Mouse (Mus musculus): ENCODE measurements around the gene Esr1. TPM values are rescaled to one million over a fixed set of nuclear protein-coding genes. Genes with fewer than 3 reads are reported as not detected.

Esr1 gene
- polyA plus RNA-seq, 2 experiments: 0.79 to 1.1 TPM

DNA sequence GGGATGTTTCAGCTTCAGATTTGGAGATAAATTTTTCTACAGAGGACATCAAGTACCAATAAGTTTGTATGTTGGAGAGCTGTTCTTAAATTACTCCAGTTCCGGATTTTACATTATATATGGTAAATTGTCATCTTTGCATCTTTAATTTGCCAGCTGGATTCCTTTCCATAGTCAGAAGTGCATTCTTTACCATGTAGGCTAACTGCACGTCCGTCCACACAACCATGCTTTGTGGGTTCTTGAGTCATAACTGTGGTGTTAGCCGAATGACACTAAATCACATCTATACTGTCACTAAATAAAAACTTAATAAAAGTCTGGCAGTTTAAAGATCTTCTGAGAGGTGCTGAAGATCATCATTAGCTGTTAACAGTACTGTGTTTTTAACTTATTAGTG lies 286.4 kb downstream of the Esr1 start:
- DNase-seq (ENCODE audit: low spot score) (no peak), ATAC-seq (ENCODE audit: low FRiP score, low read depth) (no peak)
- Histone ChIP-seq H3K4me2 (replicated peaks; ENCODE audit: low read depth, low read length, severe bottlenecking) (no peak overlapping the region), H3K4me3 (replicated peaks; ENCODE audit: low read length) (no peak overlapping the region), H3K9ac (ENCODE audit: low read depth, low read length, severe bottlenecking) (no peak overlapping the region), H3K27ac (replicated peaks; ENCODE audit: low read depth, low read length) (no peak overlapping the region), H3K4me1 (ENCODE audit: control insufficient read depth, insufficient read depth, low read length) (no peaks in the 10 kb centered on the region), H3K27me3 (ENCODE audit: control insufficient read depth, insufficient read depth, low read length) (no peaks in the 10 kb centered on the region), H3K36me3 (ENCODE audit: control insufficient read depth, insufficient read depth, low read length) (no peaks in the 10 kb centered on the region), H3K9me3 (ENCODE audit: control insufficient read depth, low read length) (no peaks in the 10 kb centered on the region)
- no peak for TF ChIP-seq POLR2A (IDR thresholded peaks at IDR 0.05; ENCODE audit: borderline replicate concordance, extremely low read depth, insufficient read depth, insufficient read length)
- 73% methylated on average over 4 of the region's 4 CpGs for WGBS

- Histone ChIP-seq H3K4me2 (replicated peaks; ENCODE audit: low read depth, low read length, severe bottlenecking) (no peak overlapping the region), H3K4me3 (replicated peaks; ENCODE audit: low read length) (no peak overlapping the region), H3K4me1 (ENCODE audit: control insufficient read depth, insufficient read depth, low read length) (no peaks in the 10 kb centered on the region), H3K9ac (ENCODE audit: low read depth, low read length, severe bottlenecking) (no peak overlapping the region), H3K9me3 (ENCODE audit: control insufficient read depth, low read length) (no peaks in the 10 kb centered on the region), H3K27me3 (ENCODE audit: control insufficient read depth, insufficient read depth, low read length) (no peaks in the 10 kb centered on the region), H3K36me3 (ENCODE audit: control insufficient read depth, insufficient read depth, low read length) (no peaks in the 10 kb centered on the region), H3K27ac (replicated peaks; ENCODE audit: low read depth, low read length) (no peak overlapping the region)
- no peak for ATAC-seq (ENCODE audit: low FRiP score, low read depth)
- DNase-seq (ENCODE audit: low spot score): no peak
- 71% methylated on average over 7 of the region's 7 CpGs for WGBS
- TF ChIP-seq POLR2A (IDR thresholded peaks at IDR 0.05; ENCODE audit: borderline replicate concordance, extremely low read depth, insufficient read depth, insufficient read length): no peak
These were observed 288.9 kb downstream of the Esr1 start for GRCm38 (mm10) chr10:4900324-4900723.

DNA sequence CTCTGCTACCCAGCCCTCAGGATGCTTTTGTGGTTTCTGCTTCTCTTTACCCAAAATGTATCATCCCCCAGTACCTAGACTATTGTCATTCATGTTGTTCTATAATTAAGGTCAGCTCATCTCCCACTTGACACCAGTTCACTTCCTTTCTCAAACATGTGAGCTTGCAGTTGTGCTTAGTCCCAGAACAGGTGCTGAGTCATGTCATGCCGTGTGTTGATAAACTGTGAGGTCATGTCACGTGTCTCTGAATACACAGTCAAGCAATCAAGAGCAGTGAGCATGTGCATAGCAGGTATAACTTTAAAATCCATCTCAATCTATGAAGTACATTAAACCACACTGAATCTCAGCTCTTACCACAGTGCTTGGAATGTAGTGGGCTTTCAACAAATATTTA lies 297.9 kb downstream of the Esr1 start:
- Histone ChIP-seq H3K9me3 (ENCODE audit: control insufficient read depth, low read length) (no peaks in the 10 kb centered on the region), H3K9ac (ENCODE audit: low read depth, low read length, severe bottlenecking) (no peak overlapping the region), H3K4me1 (ENCODE audit: control insufficient read depth, insufficient read depth, low read length) (no peaks in the 10 kb centered on the region), H3K4me2 (replicated peaks; ENCODE audit: low read depth, low read length, severe bottlenecking) (no peak overlapping the region), H3K27ac (replicated peaks; ENCODE audit: low read depth, low read length) (no peak overlapping the region), H3K4me3 (replicated peaks; ENCODE audit: low read length) (no peak overlapping the region), H3K36me3 (ENCODE audit: control insufficient read depth, insufficient read depth, low read length) (no peaks in the 10 kb centered on the region), H3K27me3 (ENCODE audit: control insufficient read depth, insufficient read depth, low read length) (no peaks in the 10 kb centered on the region)
- 82% methylated on average over 2 of the region's 2 CpGs for WGBS
- no peak for TF ChIP-seq POLR2A (IDR thresholded peaks at IDR 0.05; ENCODE audit: borderline replicate concordance, extremely low read depth, insufficient read depth, insufficient read length)
- no peak for DNase-seq (ENCODE audit: low spot score)
- no peak for ATAC-seq (ENCODE audit: low FRiP score, low read depth)

- Histone ChIP-seq H3K27me3 (ENCODE audit: control insufficient read depth, insufficient read depth, low read length) (no peaks in the 10 kb centered on the region), H3K4me2 (replicated peaks; ENCODE audit: low read depth, low read length, severe bottlenecking) (no peak overlapping the region), H3K36me3 (ENCODE audit: control insufficient read depth, insufficient read depth, low read length) (no peaks in the 10 kb centered on the region), H3K4me3 (replicated peaks; ENCODE audit: low read length) (no peak overlapping the region), H3K9ac (ENCODE audit: low read depth, low read length, severe bottlenecking) (no peak overlapping the region), H3K4me1 (ENCODE audit: control insufficient read depth, insufficient read depth, low read length) (no peaks in the 10 kb centered on the region), H3K9me3 (ENCODE audit: control insufficient read depth, low read length) (no peaks in the 10 kb centered on the region), H3K27ac (replicated peaks; ENCODE audit: low read depth, low read length) (no peak overlapping the region)
- no peak for DNase-seq (ENCODE audit: low spot score)
- no peak for ATAC-seq (ENCODE audit: low FRiP score, low read depth)
- no peak for TF ChIP-seq POLR2A (IDR thresholded peaks at IDR 0.05; ENCODE audit: borderline replicate concordance, extremely low read depth, insufficient read depth, insufficient read length)
- WGBS: 85% methylated on average over 4 of the region's 4 CpGs
These were observed 299.1 kb downstream of the Esr1 start for GRCm38 (mm10) chr10:4910451-4910850.

GRCm38 (mm10) chr10:4919046-4919445 lies 307.7 kb downstream of the Esr1 start:
- Histone ChIP-seq H3K9me3 (ENCODE audit: control insufficient read depth, low read length) (no peaks in the 10 kb centered on the region), H3K4me2 (replicated peaks; ENCODE audit: low read depth, low read length, severe bottlenecking) (no peak overlapping the region), H3K4me3 (replicated peaks; ENCODE audit: low read length) (no peak overlapping the region), H3K27ac (replicated peaks; ENCODE audit: low read depth, low read length) (no peak overlapping the region), H3K36me3 (ENCODE audit: control insufficient read depth, insufficient read depth, low read length) (no peaks in the 10 kb centered on the region), H3K27me3 (ENCODE audit: control insufficient read depth, insufficient read depth, low read length) (no peaks in the 10 kb centered on the region), H3K4me1 (ENCODE audit: control insufficient read depth, insufficient read depth, low read length) (no peaks in the 10 kb centered on the region), H3K9ac (ENCODE audit: low read depth, low read length, severe bottlenecking) (no peak overlapping the region)
- DNase-seq (ENCODE audit: low spot score) (no peak), ATAC-seq (ENCODE audit: low FRiP score, low read depth) (no peak)
- WGBS: 90% methylated on average over 4 of the region's 4 CpGs
- no peak for TF ChIP-seq POLR2A (IDR thresholded peaks at IDR 0.05; ENCODE audit: borderline replicate concordance, extremely low read depth, insufficient read depth, insufficient read length)

GRCm38 (mm10) chr10:4923616-4924015 lies 312.2 kb downstream of the Esr1 start:
- Histone ChIP-seq H3K27ac (replicated peaks; ENCODE audit: low read depth, low read length) (no peak overlapping the region), H3K9me3 (ENCODE audit: control insufficient read depth, low read length) (no peaks in the 10 kb centered on the region), H3K4me3 (replicated peaks; ENCODE audit: low read length) (no peak overlapping the region), H3K4me2 (replicated peaks; ENCODE audit: low read depth, low read length, severe bottlenecking) (no peak overlapping the region), H3K9ac (ENCODE audit: low read depth, low read length, severe bottlenecking) (no peak overlapping the region), H3K4me1 (ENCODE audit: control insufficient read depth, insufficient read depth, low read length) (no peaks in the 10 kb centered on the region), H3K27me3 (ENCODE audit: control insufficient read depth, insufficient read depth, low read length) (no peaks in the 10 kb centered on the region), H3K36me3 (ENCODE audit: control insufficient read depth, insufficient read depth, low read length) (no peaks in the 10 kb centered on the region)
- TF ChIP-seq POLR2A (IDR thresholded peaks at IDR 0.05; ENCODE audit: borderline replicate concordance, extremely low read depth, insufficient read depth, insufficient read length): no peak
- DNase-seq (ENCODE audit: low spot score) (no peak), ATAC-seq (ENCODE audit: low FRiP score, low read depth) (no peak)
- WGBS: 89% methylated on average over 2 of the region's 2 CpGs

Measured in limb, embryonic 14.5 days (tissue).